Mouse (Mus musculus) midbrain, postnatal 0 days (tissue): ENCODE data around the gene Timm13. TPM values are rescaled to one million over a fixed set of nuclear protein-coding genes. Genes with fewer than 3 reads are reported as not detected.

Source experiments
- ATAC-seq: fragments of 200-750 bp; cut with Nextera tagmentation; 2 replicates; pipeline ENCODE4 v1.8.0; 2017; ENCODE audit warnings: moderate number of reproducible peaks, mild to moderate bottlenecking, moderate TSS enrichment, moderate library complexity; ENCODE audit not compliant: low FRiP score
- DNase-seq: peaks from one replicate; pipeline ENCODE4 v3.0.0-alpha.2; 2015; ENCODE audit warnings: low spot score
- H3K27ac ChIP-seq: fragments of 300-500 bp; sonication (generic); 2 replicates; pipeline ENCODE4 v1.5.1; 2014; ENCODE audit warnings: low read depth, mild to moderate bottlenecking, low read length, mixed read lengths
- H3K27me3 ChIP-seq: fragments of 300-500 bp; sonication (generic); 2 replicates; pipeline ENCODE4 v1.6.1; 2014; ENCODE audit warnings: low read length, control low read depth, mixed read lengths; ENCODE audit not compliant: insufficient read depth
- H3K36me3 ChIP-seq: fragments of 300-500 bp; sonication (generic); 2 replicates; pipeline ENCODE4 v1.6.1; 2014; ENCODE audit warnings: low read length, control low read depth, mixed read lengths; ENCODE audit not compliant: insufficient read depth
- H3K4me1 ChIP-seq: fragments of 300-500 bp; sonication (generic); 2 replicates; pipeline ENCODE4 v1.6.1; 2014; ENCODE audit warnings: mild to moderate bottlenecking, control low read depth, antibody characterized with exemption, low read length, mixed read lengths; ENCODE audit not compliant: insufficient read depth
- H3K4me2 ChIP-seq: fragments of 300-500 bp; sonication (generic); 2 replicates; pipeline ENCODE4 v1.6.1; 2014; ENCODE audit warnings: low read depth, mild to moderate bottlenecking, low read length, mixed read lengths; ENCODE audit not compliant: poor library complexity, severe bottlenecking
- H3K4me3 ChIP-seq: fragments of 300-500 bp; sonication (generic); 2 replicates; pipeline ENCODE4 v1.5.1; 2014; ENCODE audit warnings: low read depth, mild to moderate bottlenecking, low read length, moderate library complexity
- H3K9ac ChIP-seq: fragments of 300-500 bp; sonication (generic); replicated peaks from 2 replicates; pipeline ENCODE4 v1.6.1; 2014; ENCODE audit warnings: mild to moderate bottlenecking, low read length, moderate library complexity, mixed read lengths; ENCODE audit not compliant: poor library complexity, severe bottlenecking
- H3K9me3 ChIP-seq: fragments of 300-500 bp; sonication (generic); 2 replicates; pipeline ENCODE4 v1.6.1; 2016; ENCODE audit warnings: low read length, control low read depth
- CTCF ChIP-seq: IDR thresholded peaks from 2 replicates; pipeline ENCODE4 v1.5.1; 2016; ENCODE audit warnings: antibody characterized with exemption, mild to moderate bottlenecking
- WGBS: fragments of 180-500 bp; shearing (Covaris S2); extraction: QIAGEN DNeasy Blood & Tissue Kit; methylation state at CpG from one replicate; pipeline ENCODE4 v1.1.7; 2014; 5-methylcytosine and 5-hydroxymethylcytosine counted together
- polyA plus RNA-seq: library from polyadenylated mRNA; unstranded; fragments of >200 nt; fragmentation: Nextera tagmentation; extraction: Ambion mirVana; gene quantifications from 2 replicates; pipeline ENCODE4 v1.2.1, GENCODE M21; 2015
- total RNA-seq: library from RNA; depleted of rRNA; stranded (reverse); fragments of >200 nt; gene quantifications from 2 replicates; pipeline ENCODE4 v1.2.3, GENCODE M21; 2014

Timm13 gene
- total and polyA plus RNA-seq, 2 experiments from 2014 or later: 267 to 362 TPM

GRCm38 (mm10) chr10:80904004-80904693, 3.4 kb upstream of the Timm13 start:
- Histone ChIP-seq H3K4me3 (no peak overlapping the region), H3K9me3 (no peaks in the 10 kb centered on the region), H3K4me2 (no peak overlapping the region), H3K9ac (no peak overlapping the region), H3K36me3 (peaks cover 64% of the 10 kb centered on the region), H3K27ac (no peak overlapping the region), H3K4me1 (peaks cover 4% of the 10 kb centered on the region; the same call in 1 of the 2 replicates), H3K27me3 (no peaks in the 10 kb centered on the region)
- no peak for DNase-seq
- WGBS: 88% methylated on average over 28 of the region's 28 CpGs
- ATAC-seq: no peak
- no peak for TF ChIP-seq CTCF

GRCm38 (mm10) chr10:80903282-80903681, 2.5 kb upstream of the Timm13 start:
- TF ChIP-seq CTCF: no peak
- DNase-seq (no peak), ATAC-seq (no peak)
- 92% methylated on average over 10 of the region's 10 CpGs for WGBS
- Histone ChIP-seq H3K27me3 (no peaks in the 10 kb centered on the region), H3K9me3 (no peaks in the 10 kb centered on the region), H3K4me2 (no peak overlapping the region), H3K27ac (no peak overlapping the region), H3K4me3 (no peak overlapping the region), H3K36me3 (peaks cover 61% of the 10 kb centered on the region), H3K4me1 (peaks cover 4% of the 10 kb centered on the region; the same call in 1 of the 2 replicates), H3K9ac (no peak overlapping the region)

GRCm38 (mm10) chr10:80902273-80902940, 1.6 kb upstream of the Timm13 start:
- TF ChIP-seq CTCF: no peak
- Histone ChIP-seq H3K27me3 (no peaks in the 10 kb centered on the region), H3K36me3 (peaks cover 54% of the 10 kb centered on the region), H3K9me3 (no peaks in the 10 kb centered on the region), H3K9ac (no peak overlapping the region), H3K4me3 (no peak overlapping the region), H3K4me2 (no peak overlapping the region), H3K27ac (no peak overlapping the region), H3K4me1 (peaks cover 4% of the 10 kb centered on the region; the same call in 1 of the 2 replicates)
- no peak for ATAC-seq
- DNase-seq: no peak
- 95% methylated on average over 9 of the region's 9 CpGs for WGBS

GRCm38 (mm10) chr10:80901409-80902272, 872 bp upstream of the Timm13 start:
- no peak for TF ChIP-seq CTCF
- Histone ChIP-seq H3K27ac (peak overlapping the region; percentile 47; the same call in 1 of the 2 replicates), H3K9me3 (no peaks in the 10 kb centered on the region), H3K4me1 (peaks cover 4% of the 10 kb centered on the region; the same call in 1 of the 2 replicates), H3K4me2 (peak overlapping the region; percentile 20; the same call in 1 of the 2 replicates), H3K27me3 (no peaks in the 10 kb centered on the region), H3K9ac (no peak overlapping the region), H3K4me3 (no peak overlapping the region), H3K36me3 (peaks cover 51% of the 10 kb centered on the region)
- no peak for DNase-seq
- WGBS: 89% methylated on average over 19 of the region's 19 CpGs
- ATAC-seq: no peak

- no peak for TF ChIP-seq CTCF
- WGBS: 14% methylated on average over 24 of the region's 25 CpGs
- peak overlapping the region; percentile 81 for H3K9ac ChIP-seq
- peaks cover 37% of the 10 kb centered on the region for H3K36me3 ChIP-seq
- peak overlapping the region; percentile 93 for H3K4me2 ChIP-seq
- no peaks in the 10 kb centered on the region for H3K9me3 ChIP-seq
- H3K4me1 ChIP-seq: peaks cover 4% of the 10 kb centered on the region; the same call in 1 of the 2 replicates
- H3K4me3 ChIP-seq: peak overlapping the region; percentile 80
- H3K27me3 ChIP-seq: no peaks in the 10 kb centered on the region
- ATAC-seq (no peak; the same call in 1 of the 2 replicates), DNase-seq (no peak)
- peak overlapping the region; percentile 93 for H3K27ac ChIP-seq
Observed at GRCm38 (mm10) chr10:80899591-80900317, 1.0 kb downstream of the Timm13 start.
